Mouse (Mus musculus) T-helper 1 cell (primary cell): ENCODE data around the gene Lmo2.

ENCODE experiments used
- in situ Hi-C: fragments of 300-600 bp; cut with MboI, MseI; formaldehyde crosslinking; loops from one replicate; pipeline ENCODE4 v1.15.1; 2025; ENCODE audit warnings: high pct_unique_total_duplicates

Lmo2 gene

DNA sequence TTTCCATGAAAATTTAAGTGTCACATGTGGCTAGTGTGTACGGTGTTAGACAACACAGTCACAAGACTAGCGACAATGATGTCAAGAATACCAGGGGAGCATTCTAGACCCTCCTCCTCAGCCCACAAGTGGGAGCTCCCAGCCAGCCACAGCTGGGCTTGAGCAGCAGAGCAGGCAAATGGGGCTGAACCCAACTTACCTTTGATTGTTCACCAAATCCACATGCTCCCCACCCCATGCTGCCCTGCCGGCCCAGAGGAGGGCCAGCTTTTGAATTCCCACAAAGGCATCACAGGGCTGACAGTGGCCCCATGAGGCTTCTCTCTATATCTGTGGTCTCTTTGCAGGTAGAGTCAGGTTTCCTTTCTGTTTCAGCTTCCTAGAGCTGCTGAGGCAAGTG lies 16.7 kb upstream of the Lmo2 start:
- in situ Hi-C loops: no loop called here

DNA sequence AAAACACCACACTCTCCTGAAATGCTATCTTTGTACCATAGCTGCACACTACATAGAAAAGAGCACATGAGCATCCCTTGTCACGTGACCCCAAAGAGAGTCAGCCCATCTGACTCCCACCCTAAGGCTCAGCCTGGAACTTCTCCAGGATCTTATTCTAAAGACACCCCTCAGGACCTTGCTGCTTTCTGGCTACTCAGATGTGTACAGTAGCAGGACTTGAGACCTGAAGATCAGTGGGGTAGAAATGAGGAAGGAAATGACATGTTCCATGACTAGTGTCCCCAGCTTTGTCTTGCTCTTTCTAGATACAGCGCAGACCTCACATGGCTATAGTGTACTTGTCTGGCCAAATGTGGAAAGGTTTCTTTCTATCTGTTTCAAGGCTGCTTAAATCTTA lies 12.9 kb upstream of the Lmo2 start:
- in situ Hi-C loops: no loop called here

DNA sequence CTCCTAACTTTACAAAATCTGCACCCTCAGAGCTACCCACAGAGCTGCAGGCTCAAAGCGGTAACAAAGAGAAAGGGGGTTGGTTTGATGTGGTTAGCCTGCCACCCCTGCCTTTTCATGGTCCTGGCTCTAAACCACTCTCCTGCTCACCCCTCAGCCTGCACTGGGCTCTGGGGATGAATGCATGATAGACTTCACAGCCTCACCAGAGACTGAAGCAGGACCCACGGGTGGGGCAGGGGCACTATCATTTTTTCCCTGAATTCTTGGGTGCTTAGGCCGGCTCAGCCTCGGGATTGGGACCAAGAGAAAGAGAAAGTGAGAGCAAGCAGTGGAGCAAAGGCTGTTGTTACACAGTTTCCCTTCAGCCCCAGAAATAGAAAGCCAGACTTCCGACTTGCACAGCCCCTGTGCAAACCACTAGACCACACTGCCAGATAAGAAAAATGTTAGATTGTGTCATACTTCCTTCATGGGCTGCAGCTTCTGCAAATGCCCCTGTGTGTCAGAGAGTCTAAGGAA lies 12.2 kb upstream of the Lmo2 start:
- in situ Hi-C loops: no loop called here

DNA sequence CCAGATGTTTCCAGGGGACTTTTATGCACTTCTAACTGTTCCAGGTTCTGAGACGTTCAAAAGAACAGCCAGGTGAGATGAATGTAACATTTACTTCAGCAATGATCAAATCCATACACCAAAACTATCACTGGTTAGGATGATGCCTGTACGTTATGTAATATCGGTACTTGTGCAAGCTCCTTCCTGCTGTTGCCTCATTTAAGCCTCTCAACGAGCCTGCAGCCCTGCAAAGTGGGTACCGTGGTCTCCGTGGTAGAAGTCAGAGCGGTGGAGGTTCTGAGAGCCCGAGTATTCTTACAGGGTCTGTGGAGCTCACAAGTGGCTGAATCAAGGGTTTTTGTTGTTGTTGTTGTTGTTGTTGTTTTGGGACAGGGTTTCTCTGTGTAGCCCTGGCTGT lies 10.9 kb upstream of the Lmo2 start:
- in situ Hi-C loops: no loop called here

DNA sequence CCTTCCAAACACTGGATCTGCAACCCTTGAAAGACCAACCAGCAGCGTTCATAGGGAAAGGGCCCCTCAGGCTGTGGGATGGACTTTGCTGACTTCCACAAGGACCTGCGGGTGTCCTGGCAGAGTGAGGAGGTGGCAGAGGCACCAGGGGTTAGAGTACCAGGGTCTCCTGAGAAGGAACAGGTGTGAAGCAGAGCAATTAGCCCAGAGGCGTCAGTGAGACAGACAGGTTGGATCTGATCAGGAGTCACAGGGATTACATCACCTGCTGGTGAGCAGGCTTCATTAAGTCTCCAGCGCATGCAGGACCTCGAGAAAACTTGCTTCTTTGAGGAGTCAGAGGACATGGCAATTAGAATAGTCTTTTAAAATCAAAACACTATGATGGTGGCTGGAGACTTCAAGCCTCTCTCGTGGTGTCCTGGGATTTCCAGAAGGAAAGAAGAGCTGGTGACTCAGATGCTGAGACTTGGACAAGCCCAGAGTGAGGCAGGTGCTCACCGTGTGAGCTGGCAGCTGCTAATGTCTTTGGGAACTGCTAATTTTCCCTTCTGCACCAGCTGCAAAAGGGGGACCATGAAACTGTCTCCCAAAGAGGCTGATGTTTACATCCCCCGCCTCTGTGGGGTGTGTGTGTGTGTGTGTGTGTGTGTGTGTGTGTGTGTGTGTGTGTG lies 9.7 kb upstream of the Lmo2 start:
- in situ Hi-C loops: no loop called here

DNA sequence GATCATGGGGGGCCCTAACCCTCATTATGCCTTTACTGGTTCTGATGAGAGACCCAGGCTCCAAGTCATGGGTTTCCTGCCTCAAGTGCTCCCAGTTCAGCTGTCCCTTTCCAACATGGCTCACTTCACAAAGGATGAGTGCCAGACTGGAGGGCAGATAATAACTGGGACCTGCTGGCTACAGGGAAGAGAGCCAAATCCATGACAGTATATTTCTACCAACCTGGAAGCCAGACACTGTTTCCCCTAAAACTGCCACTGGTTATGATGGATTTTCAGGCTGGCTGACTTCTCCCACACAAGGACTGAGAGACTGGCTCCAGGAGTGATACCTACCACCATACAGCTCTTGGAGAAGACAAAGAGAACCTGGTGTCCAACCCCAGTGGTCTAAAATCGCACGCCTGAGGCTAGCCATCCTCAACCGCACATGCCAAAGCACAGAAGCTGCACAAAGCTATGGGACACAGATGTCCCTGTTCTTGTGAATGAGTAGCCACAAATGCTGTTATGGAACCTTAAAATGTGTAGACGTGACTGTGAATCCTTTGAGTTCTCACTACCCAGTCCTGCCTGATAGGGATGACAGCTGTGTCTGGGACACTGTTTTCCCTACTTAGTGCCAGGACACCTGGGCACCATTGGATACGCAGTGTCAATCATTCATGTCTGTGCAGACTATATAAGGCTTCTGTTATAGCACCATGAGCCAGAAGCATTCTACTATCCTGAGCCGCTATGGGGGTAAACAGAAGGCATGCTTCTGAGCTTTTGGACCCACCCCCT lies 4.5 kb upstream of the Lmo2 start:
- in situ Hi-C loops: no loop called here

DNA sequence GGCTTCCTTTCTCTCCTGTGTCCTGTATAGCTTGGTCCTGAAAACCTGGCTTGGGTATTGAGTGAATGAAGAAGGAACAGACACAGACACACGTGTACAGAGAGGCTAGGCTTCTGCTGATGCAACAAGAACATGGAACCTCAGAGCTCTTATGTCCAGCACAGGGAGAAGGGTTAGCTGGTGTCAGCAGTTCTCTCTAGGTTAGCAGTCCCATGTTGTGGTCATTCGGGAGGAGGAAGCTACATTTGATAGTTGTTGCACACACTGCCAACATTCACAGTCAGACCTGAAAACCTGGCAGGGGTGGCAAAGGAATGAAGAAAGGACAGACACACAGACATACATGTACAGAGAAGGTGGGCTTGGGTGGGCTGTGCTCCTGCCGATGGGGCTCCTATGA lies 2.1 kb upstream of the Lmo2 start:
- in situ Hi-C loops: no loop called here

DNA sequence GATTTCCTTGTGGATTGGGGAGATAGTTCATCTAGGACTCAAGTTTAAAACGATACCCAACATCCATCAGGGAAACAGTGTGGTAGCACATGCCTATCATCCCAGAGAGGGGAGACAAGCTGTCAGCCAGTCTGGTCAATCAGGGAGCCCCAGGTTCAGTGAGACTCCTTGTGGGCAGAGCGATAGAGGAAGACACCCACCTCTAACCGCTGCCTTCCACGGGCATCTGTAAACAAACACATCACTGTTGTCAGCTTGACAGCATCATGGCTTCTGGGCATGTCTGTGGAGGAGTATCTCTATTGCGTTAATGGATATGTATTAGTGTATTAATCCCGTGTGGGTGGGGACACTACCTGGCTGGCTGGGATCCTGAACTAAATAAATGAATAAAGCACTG lies 919 bp upstream of the Lmo2 start:
- in situ Hi-C loops: no loop called here

DNA sequence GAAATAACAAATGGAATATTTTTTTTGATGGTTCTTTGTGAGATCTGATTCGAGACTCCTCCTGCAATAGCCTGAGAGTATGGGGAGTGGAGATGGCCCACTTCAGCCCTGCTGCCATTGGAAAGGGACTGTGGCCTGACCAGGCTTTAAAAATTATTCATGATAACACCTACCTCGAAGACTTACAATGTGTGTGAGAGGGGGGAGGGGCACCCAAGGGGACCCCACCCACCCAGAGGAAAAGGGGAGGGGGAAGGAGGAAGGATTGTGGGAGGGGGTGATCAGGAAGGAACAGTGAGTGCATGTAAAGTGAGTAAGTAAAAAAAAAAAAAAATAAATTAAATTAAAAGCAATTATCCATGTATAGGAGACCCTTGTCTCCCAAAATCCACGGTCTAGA lies 848 bp downstream of the Lmo2 start:
- in situ Hi-C loops: no loop called here

DNA sequence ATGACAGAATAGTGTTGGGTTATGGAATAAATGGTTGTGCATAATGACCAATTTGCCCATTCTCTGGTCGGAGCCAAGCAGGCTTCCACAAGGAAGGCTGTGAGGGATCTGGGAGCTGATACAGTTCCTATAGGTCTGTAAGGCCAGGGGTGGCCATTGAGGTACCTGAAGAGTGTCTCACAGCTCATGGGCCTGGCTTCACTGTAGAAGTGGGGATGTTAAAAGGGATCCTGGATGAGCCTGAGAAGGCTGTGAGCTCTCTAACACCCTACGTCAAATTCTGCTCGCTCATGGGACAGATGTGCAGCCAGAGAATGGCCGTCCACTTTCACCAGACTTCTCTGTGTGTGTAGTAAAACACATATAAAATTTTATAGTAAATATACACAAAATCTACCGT lies 1.3 kb downstream of the Lmo2 start:
- in situ Hi-C loops: no loop called here

DNA sequence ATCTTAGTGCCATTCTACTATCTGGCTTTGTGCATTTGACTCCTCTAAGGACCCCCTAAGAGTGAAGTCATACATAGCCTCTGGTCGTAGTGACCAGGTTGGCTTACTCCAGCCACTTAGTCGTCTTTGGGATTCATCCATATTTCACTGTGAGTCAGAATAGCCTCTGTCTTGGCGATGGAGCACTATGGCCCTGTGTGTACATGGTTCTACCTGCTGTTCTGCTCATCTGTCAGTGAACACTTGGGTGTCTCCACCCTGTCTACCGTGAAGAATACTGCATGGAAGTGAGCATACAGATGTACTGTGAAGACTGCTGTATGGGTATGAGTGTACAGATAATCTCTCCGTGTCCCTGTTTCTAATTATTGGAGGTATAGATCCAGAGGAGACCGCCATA lies 1.8 kb downstream of the Lmo2 start:
- in situ Hi-C loops: no loop called here

DNA sequence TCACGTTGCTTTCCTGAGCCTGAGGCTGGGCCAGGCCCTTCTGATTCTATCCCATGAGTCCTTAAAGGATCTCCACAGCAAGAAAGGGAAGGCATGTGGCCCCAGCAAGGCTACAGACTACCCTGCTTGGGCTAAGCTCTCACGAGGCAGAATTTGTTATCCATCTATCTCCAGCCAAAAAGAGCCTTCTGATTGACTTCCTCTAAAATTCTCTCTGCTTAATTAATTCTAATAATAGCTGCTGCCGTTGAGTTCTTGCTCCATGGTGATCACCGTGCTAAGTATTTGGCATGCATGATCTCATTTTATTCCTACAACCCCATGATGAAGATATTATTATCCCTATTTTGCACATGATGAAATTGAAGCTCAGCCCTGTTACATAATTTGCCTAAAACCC lies 4.6 kb downstream of the Lmo2 start:
- in situ Hi-C loops: no loop called here

DNA sequence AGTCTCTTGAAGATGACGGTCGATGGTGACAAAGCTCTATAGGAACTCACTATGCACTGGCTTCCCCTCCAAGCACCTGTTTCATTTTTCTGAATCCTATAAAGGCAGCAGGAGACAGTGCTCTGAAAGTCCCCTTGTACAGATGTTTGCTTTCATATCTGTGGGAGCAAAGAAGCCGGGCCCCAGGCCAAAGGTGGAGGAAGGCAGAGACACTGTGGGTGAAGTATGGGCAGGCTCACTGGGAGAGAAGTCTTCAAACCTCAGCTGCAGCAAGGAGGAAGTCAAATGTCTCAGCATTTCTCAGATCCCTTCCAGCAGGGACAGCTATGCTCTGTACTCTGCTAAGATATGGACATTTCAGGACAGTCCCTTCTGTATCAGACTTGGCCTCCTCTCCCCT lies 7.6 kb downstream of the Lmo2 start:
- in situ Hi-C loops: no loop called here

DNA sequence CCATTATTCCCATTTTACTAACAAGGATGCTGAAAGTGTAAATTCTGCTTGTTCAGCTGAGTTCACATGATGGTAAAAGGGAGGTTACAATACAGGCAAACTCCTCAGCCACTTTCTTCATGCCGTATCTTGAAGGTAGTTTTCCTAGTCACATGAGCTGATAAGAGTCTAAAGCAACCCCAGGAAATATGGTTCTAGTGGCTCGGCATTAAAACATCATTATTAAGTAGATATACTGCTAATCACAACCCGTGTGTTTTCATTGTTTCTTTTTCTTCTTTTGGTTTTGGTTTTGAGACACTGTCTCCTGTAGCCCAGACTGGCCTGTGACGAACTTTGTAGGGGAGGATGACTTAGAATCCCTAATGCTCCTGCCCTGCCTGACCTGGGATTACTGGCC lies 10.4 kb downstream of the Lmo2 start:
- in situ Hi-C loops: no loop called here

DNA sequence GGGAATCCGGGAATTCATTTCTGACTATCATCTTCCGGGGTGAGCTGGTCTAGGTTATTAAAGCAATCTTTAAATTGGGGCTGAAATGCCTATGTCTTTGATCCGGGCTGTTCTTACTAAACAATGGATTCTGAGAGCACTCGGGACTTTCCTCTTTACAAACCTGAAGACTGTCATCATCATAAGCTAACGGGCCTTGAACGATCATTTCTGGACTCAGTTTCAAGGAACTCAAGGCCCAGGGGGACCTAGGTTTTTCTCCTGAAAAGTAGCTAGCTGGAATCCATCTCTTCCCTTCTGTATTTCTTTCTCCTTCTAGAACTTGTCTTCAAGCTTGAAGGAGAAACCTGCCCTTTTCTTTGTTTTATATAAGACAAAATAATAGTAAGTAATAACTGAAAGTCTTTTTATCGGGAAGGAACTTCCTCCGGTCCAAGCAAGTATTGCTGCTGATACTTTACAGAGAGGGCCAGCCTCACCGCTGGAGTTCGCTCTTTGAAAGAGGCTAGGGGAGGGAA lies 11.2 kb downstream of the Lmo2 start:
- in situ Hi-C loops: no loop called here

DNA sequence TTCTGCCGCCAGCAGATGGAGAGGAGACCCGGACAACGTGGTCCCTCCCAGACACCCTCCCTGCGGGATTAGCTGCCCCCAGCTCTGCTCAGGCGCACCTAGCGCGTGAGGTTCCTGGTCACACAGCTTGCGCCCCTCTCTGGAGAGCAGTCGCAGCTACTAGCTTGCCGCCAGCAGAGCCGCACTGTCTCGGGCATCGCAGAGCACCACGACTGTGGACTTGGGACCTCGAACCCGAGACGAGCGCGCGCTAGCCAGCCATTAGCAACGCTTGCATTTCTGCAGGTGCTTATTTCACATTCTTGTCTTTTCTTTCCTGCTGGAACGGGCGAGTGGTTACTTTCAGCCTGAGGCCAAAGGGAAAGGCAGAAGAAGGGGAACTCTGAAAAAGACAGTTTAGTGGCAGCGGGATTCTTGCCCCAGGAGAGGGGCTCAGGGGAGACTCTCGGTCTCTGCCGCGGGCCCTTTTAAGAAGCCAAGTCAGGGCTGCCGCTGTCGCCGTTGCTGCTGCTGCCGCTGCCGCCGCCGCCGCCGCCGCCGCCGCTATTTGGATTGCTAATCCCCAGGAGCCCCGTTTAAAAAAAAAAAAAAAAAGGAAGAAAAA lies 11.8 kb downstream of the Lmo2 start:
- in situ Hi-C loops: no loop called here

DNA sequence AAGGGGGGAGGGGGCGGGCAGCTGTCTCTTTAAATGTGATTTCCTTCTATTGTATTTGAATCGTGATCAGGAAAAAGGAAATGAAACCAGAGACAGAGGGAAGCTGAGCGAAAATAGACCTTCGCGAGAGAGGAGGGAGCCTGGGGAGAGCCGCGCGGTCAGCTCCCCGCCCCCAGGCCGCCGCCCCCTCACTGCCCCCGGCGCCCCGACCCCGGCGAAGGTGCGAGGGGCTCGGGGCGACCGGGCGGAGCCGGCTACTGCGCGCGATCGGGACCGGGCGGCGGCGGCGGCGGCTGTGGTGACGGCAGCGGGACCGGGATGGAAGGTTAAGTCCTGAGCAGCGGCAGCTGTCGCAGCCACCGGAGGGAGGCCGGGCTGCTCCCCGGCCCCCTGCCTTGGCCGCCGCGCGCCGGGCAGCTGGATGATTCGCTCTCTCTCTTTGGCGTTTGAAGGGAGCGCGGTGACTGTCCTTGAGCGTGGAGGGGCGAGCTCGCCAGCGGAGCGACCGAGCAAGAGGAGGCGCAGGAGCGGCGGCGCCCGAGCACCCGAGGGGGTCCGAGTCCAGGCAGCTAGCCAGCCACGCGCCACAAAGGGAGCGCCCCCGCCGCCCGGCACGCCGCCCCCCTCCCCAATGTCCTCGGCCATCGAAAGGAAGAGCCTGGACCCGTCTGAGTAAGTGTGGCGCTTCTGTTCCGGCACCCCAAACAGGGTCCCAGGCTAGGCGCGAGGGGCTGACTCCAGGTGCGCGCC lies 12.4 kb downstream of the Lmo2 start:
- in situ Hi-C loops: no loop called here

DNA sequence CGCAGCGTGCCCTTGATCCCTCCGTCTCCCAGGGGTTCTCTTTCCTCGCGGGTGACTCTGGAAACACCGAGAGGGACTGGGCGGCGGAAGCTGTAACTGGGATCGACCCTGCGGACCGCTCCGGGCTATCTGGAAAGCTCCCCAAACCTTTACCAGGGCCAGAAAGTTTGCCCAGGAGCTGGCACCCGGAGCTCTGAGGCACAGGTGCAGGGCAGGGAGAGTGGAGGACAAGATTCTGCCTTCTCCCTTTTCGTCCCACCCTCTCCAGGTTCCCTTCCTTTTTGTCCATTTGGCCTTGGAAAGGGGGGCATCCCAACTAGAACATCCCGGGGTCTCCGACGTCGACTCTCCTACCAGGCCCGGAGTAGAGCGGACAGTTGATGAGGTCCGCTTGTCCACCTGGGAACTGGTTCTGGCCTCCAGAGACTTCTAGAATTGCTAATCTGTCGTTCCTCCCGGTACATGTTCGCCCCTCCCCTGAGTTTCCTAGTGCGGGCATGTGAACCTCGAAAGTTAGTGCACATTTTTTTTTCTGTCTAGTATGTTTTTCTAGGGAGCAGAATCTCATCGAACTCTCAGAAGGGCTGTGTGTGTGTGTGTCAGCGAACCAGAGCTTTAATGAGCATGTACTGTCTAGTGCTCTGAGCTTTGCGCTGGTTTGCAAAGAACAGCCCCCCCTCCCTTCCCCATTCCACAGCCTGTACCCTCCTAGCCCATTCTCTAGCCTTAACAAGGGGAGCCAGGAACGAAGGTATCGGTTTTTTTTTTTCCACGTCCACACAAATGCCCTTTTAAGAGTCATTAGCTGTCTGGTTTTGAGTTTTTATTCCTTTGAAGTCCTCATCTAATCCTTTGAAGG lies 13.2 kb downstream of the Lmo2 start:
- in situ Hi-C loops: no loop called here

DNA sequence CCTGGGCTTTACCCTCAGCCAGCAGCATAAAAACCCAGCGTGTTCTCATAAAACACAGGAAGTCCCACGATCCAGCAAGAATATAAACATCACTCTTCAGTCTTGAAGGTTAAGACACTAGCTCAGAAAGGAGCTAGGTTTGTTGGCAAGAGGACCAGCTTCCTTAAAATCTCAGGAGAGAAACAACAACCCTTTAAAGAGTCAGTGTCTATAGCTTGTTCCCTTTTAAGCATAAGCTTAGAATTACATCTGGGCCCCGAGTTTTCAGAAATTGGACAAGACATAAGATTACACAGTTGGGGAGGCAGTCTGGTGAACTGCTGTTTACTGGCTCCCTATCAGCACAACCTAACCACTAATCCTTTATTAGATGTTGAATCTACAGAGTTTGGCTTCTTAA lies 14.1 kb downstream of the Lmo2 start:
- in situ Hi-C loops: no loop called here

DNA sequence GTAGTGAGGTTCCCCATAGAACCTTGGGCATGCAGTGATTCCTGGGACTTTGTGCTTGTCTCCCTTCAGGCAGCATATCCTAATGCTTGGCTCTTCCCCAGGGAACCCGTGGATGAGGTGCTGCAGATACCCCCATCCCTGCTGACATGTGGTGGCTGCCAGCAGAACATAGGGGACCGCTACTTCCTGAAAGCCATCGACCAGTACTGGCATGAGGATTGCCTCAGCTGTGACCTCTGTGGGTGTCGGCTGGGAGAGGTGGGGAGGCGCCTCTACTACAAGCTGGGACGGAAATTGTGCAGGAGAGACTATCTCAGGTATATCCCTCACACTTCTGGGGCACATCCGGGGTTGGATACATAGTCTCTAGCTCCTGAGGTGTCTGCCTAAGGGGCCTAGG lies 18.1 kb downstream of the Lmo2 start:
- in situ Hi-C loops: loop anchor here (25.0 kb wide), 1 partner anchor 439 kb away; no protein-coding TSS in a partner anchor

DNA sequence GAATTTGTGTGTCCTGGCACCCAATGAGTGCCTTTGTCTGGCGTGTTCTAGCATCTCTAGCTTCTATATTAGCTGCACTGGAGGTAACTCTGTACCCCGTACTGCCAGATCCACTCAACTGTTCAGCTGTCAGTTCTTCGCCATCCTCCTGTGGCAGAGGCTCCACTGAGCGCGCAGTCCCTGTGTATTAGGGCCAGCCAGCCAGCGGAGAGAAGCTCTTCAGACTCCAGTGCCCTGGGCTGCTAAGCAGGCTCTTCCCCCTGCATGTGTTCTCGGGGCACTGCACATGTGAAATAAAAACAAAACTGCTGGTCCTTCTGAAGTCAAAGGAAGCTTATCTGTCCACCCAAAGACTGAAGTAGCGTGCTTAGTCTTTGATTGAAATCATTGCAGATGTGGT lies 19.4 kb downstream of the Lmo2 start:
- in situ Hi-C loops: loop anchor here (25.0 kb wide), 1 partner anchor 440 kb away; no protein-coding TSS in a partner anchor
